Mouse (Mus musculus): ENCODE measurements around the gene Slit1. TPM values are rescaled to one million over a fixed set of nuclear protein-coding genes. Genes with fewer than 3 reads are reported as not detected.
A peak's percentile ranks its signal among the peaks of the same experiment; 100 is the strongest.

Gene Slit1
- total and polyA plus RNA-seq, 3 experiments, result 0.16 to 0.30 TPM; not detected in 1

- Histone ChIP-seq H3K9me3 (replicated peaks; ENCODE audit: low read length) (no peaks in the 10 kb centered on the region), H3K4me3 (replicated peaks in 1 of 3; ENCODE audit: low read depth in 2 of 3, low read length in 2 of 3, poor library complexity in 1 of 3) (no peak overlapping the region), H3K36me3 (replicated peaks in 1 of 2; ENCODE audit: control insufficient read depth in 1 of 2, insufficient read depth in 1 of 2, low read length in 1 of 2) (peaks cover 29 to 82% of the 10 kb centered on the region in 2 experiments), H3K27ac (ENCODE audit: insufficient read depth, low read depth) (no peak overlapping the region), H3K9ac (ENCODE audit: insufficient read depth, low read depth) (no peak overlapping the region), H3K4me2 (ENCODE audit: insufficient read depth, low read depth, poor library complexity, severe bottlenecking) (no peak overlapping the region), H3K4me1 (ENCODE audit: control insufficient read depth in 1 of 2, insufficient read depth in 2 of 2) (peaks cover 2 to 10% of the 10 kb centered on the region in 2 experiments; a peak in 3 of 4 replicates), H3K27me3 (replicated peaks) (no peaks in the 10 kb centered on the region), H3K79me2 (replicated peaks; ENCODE audit: control insufficient read depth, extremely low read depth, insufficient read depth, poor library complexity, severe bottlenecking) (no peaks in the 10 kb centered on the region)
- dilution Hi-C loops (cut with MboI; ENCODE audit: extremely low pct_ligation_motif_present, extremely low pct_unique_long_range_greater_than_20kb, low sequenced_read_pairs) (no loop called here), in situ Hi-C loops (cut with MboI; ENCODE audit: low pct_ligation_motif_present, low pct_unique_long_range_greater_than_20kb, low sequenced_read_pairs) (loop anchor here (25.0 kb wide), 1 partner anchor 456 kb away; no protein-coding TSS in a partner anchor)
- TF ChIP-seq MAX (IDR thresholded peaks at IDR 0.05; ENCODE audit: low read length), result no peak
- TF ChIP-seq ZNF384 (IDR thresholded peaks at IDR 0.05; ENCODE audit: low read depth, low read length), result no peak
- TF ChIP-seq CHD1 (IDR thresholded peaks at IDR 0.05; ENCODE audit: low read depth, low read length), result no peak
- TF ChIP-seq TBP (conservative IDR thresholded peaks at IDR 0.05; ENCODE audit: low read depth, low read length), result no peak
- TF ChIP-seq MAZ (IDR thresholded peaks at IDR 0.05; ENCODE audit: low read depth, low read length), result no peak
- TF ChIP-seq CTCF (conservative IDR thresholded peaks at IDR 0.05 in 1 of 2, IDR thresholded peaks at IDR 0.05 in 1 of 2; ENCODE audit: low read depth in 2 of 2, low read length in 2 of 2), result no peak
- no peak for DNase-seq (ENCODE audit: extremely low read depth)
Observed at GRCm38 (mm10) chr19:41768711-41769110, 25.2 kb upstream of the Slit1 start.

- no peak for DNase-seq (ENCODE audit: extremely low read depth)
- Histone ChIP-seq H3K9me3 (replicated peaks; ENCODE audit: low read length) (no peaks in the 10 kb centered on the region), H3K27ac (ENCODE audit: insufficient read depth, low read depth) (no peak overlapping the region), H3K36me3 (replicated peaks in 1 of 2; ENCODE audit: control insufficient read depth in 1 of 2, insufficient read depth in 1 of 2, low read length in 1 of 2) (peaks cover 17 to 73% of the 10 kb centered on the region in 2 experiments), H3K4me1 (ENCODE audit: control insufficient read depth in 1 of 2, insufficient read depth in 2 of 2) (peaks cover 5 to 18% of the 10 kb centered on the region in 2 experiments; a peak in 3 of 4 replicates), H3K4me3 (replicated peaks in 1 of 3; ENCODE audit: low read depth in 2 of 3, low read length in 2 of 3, poor library complexity in 1 of 3) (no peak overlapping the region), H3K79me2 (replicated peaks; ENCODE audit: control insufficient read depth, extremely low read depth, insufficient read depth, poor library complexity, severe bottlenecking) (no peaks in the 10 kb centered on the region), H3K9ac (ENCODE audit: insufficient read depth, low read depth) (no peak overlapping the region), H3K27me3 (replicated peaks) (no peaks in the 10 kb centered on the region), H3K4me2 (ENCODE audit: insufficient read depth, low read depth, poor library complexity, severe bottlenecking) (no peak overlapping the region)
- dilution Hi-C loops (cut with MboI; ENCODE audit: extremely low pct_ligation_motif_present, extremely low pct_unique_long_range_greater_than_20kb, low sequenced_read_pairs), result no loop called here
- in situ Hi-C loops (cut with MboI; ENCODE audit: low pct_ligation_motif_present, low pct_unique_long_range_greater_than_20kb, low sequenced_read_pairs), result loop anchor here (25.0 kb wide), 1 partner anchor 454 kb away; no protein-coding TSS in a partner anchor
- TF ChIP-seq MEF2A (IDR thresholded peaks at IDR 0.05; ENCODE audit: borderline replicate concordance, low read depth, low read length) (no peak), PAX5 (IDR thresholded peaks at IDR 0.05; ENCODE audit: low read length) (no peak), ZMIZ1 (IDR thresholded peaks at IDR 0.05; ENCODE audit: low read depth, low read length) (no peak), JUN (IDR thresholded peaks at IDR 0.05; ENCODE audit: insufficient read depth, low read depth, low read length) (no peak), ETS1 (conservative IDR thresholded peaks at IDR 0.05; ENCODE audit: low read depth, low read length) (no peak), MAFK (IDR thresholded peaks at IDR 0.05; ENCODE audit: insufficient replicate concordance, low read length) (no peak), ZNF384 (IDR thresholded peaks at IDR 0.05; ENCODE audit: low read depth, low read length) (no peak), MAZ (IDR thresholded peaks at IDR 0.05; ENCODE audit: low read depth, low read length) (no peak), CHD1 (IDR thresholded peaks at IDR 0.05; ENCODE audit: low read depth, low read length) (peak; percentile 78; the same call in 1 of the 2 replicates), ZC3H11A (IDR thresholded peaks at IDR 0.05; ENCODE audit: low read depth, low read length) (no peak), RCOR1 (conservative IDR thresholded peaks at IDR 0.05; ENCODE audit: low read depth, low read length) (no peak), POLR2AphosphoS2 (IDR thresholded peaks at IDR 0.05; ENCODE audit: low read depth, low read length) (no peak), ZKSCAN1 (IDR thresholded peaks at IDR 0.05; ENCODE audit: borderline replicate concordance, low read depth, low read length) (no peak), NRF1 (IDR thresholded peaks at IDR 0.05; ENCODE audit: low read depth, low read length) (peak; percentile 44; the same call in 1 of the 2 replicates), MYC (IDR thresholded peaks at IDR 0.05; ENCODE audit: low read depth, low read length) (no peak), POLR2A (IDR thresholded peaks at IDR 0.05; ENCODE audit: low read depth, low read length) (no peak), SMC3 (IDR thresholded peaks at IDR 0.05; ENCODE audit: low read depth, low read length) (no peak)
Observed at GRCm38 (mm10) chr19:41766628-41767027, 23.2 kb upstream of the Slit1 start.

Measured in CH12.LX (cell line).